Mouse (Mus musculus) olfactory bulb, adult 2 months (tissue): ENCODE results near the gene Polr1c. TPM values are rescaled to one million over a fixed set of nuclear protein-coding genes. Genes with fewer than 3 reads are reported as not detected.

ENCODE experiments used
- H3K27ac ChIP-seq: fragments of 200-500 bp; 2 replicates; pipeline ENCODE4 v1.5.1; 2012; ENCODE audit warnings: low read depth, low read length; ENCODE audit not compliant: insufficient read depth
- H3K4me1 ChIP-seq: fragments of 200-500 bp; 2 replicates; pipeline ENCODE4 v1.6.1; 2012; ENCODE audit warnings: low read length; ENCODE audit not compliant: control insufficient read depth, insufficient read depth
- H3K4me3 ChIP-seq: fragments of 200-500 bp; 2 replicates; pipeline ENCODE4 v1.5.1; 2012; ENCODE audit warnings: mild to moderate bottlenecking, low read depth, low read length, moderate library complexity; ENCODE audit not compliant: insufficient read depth
- CTCF ChIP-seq: fragments of 200-500 bp; IDR thresholded peaks from 2 replicates; pipeline ENCODE4 v1.5.1; 2012; ENCODE audit warnings: low read depth, mild to moderate bottlenecking, low read length, moderate library complexity; ENCODE audit not compliant: insufficient read depth
- POLR2A ChIP-seq: fragments of 200-500 bp; IDR thresholded peaks from 2 replicates; pipeline ENCODE4 v1.6.1; 2012; ENCODE audit warnings: mild to moderate bottlenecking, low read depth, low read length, moderate library complexity; ENCODE audit not compliant: insufficient read depth
- WGBS: fragments of 180-500 bp; shearing (Covaris S2); methylation state at CpG from one replicate; pipeline ENCODE4 v1.1.7; 2018; 5-methylcytosine and 5-hydroxymethylcytosine counted together
- polyA plus RNA-seq: library from polyadenylated mRNA; stranded (reverse); fragments of >200 nt; gene quantifications from 2 replicates; pipeline ENCODE4 v1.2.4, GENCODE M21; 2012; ENCODE audit warnings: low replicate concordance; ENCODE audit not compliant: missing spikeins, insufficient read depth, insufficient read length

Polr1c gene
- polyA plus RNA-seq, 1 experiment: not detected

DNA sequence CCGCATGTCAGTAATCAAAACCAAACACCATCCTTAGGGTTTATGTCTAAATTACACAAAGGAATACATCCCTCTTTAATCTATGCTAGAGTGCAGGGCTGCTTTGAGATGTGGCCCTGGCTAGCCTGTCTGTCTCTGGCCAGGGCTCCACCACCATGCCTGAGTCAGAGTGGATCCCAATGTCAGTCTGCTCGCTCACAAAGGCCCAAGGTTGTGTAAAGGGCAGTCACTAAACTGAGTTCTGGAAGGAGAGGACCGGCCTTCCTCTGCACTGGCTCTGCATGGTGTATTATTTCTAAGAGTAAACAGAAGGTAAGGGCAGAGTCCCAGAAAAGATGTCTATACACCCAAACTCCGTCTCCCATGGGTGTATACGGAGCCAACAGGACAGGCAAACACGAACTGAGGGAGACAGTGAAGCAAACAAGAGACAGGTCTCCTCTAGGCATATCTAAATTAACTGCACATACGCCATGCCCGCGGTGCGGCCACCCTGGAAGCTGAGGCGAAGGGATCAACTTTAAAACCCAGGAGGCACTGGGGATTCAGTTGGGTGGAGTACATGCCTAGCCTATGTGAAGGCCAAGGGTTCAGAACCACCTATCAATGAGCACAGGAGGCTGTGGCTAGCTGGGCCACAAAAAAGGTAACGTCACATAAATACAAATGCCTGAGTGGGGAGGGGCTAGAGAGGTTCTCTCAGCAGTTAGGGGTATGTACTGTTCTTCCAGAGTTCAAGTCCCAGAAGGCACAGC, 30.3 kb upstream of the Polr1c start:
- no peak for TF ChIP-seq POLR2A
- TF ChIP-seq CTCF: no peak
- no peak overlapping the region for H3K4me3 ChIP-seq
- peaks cover 18% of the 10 kb centered on the region for H3K4me1 ChIP-seq
- 89% methylated on average over 12 of the region's 12 CpGs for WGBS
- H3K27ac ChIP-seq: no peak overlapping the region

DNA sequence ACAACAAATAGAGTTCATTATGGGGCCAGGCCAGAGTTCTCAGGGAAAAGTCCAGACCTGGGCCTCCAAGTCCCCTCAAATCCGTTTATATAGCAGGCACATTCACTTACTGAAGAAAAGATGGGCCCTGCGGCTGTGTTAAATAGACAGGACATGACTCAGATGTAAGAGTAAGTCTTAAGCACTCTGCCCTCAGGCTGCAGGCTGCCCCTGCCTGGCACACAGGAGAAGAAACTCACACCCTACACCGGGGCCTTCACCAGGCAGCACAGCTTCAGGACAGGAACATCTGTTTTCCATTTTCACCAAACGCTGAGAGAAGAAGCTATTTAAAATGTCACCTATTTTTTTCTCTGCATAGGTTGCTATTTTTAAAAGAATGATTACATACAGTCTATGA, 29.7 kb upstream of the Polr1c start:
- TF ChIP-seq CTCF (no peak), POLR2A (no peak)
- peaks cover 18% of the 10 kb centered on the region for H3K4me1 ChIP-seq
- 59% methylated on average over 4 of the region's 4 CpGs for WGBS
- H3K4me3 ChIP-seq: no peak overlapping the region
- no peak overlapping the region for H3K27ac ChIP-seq

DNA sequence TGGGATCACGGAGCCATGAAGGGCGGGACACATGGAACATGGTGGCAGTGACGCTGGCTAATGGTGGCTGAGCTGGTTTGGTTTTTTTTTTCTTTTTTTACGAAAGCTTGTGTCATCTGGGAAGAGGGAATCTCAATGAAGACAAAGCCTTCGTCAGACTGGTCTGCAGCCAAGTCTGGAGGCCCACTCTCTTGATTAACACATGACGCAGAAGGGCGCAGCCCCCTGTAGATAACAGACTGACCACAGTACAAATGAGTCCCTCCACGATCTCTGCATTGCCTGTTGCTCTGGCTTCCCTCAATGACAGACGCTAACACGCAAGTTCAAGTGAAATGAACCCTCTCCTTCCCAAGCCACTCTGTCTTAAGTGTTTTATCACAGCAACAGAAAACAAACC, 27.7 kb upstream of the Polr1c start:
- Histone ChIP-seq H3K4me3 (no peak overlapping the region), H3K27ac (no peak overlapping the region), H3K4me1 (peaks cover 24% of the 10 kb centered on the region)
- 93% methylated on average over 10 of the region's 10 CpGs for WGBS
- TF ChIP-seq CTCF: no peak
- TF ChIP-seq POLR2A: no peak

DNA sequence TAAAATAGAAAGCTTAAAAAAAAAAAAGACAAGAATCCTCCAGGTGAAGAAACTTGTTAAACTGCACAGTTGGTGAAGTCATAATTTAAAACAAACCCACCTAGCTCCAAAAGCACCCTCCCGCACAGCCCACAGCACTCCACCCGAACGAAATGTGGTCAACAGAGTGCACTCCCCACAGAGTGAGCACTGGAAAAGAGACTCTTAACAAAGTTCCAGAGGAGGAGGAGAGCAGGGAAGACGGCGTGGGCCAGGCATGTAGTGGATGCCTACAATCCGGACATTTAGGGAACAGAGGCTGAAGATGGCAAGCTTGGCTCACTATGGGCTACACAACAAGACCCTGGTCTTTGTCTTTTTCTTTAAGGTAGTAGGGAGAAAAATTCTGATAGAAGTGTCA, 27.2 kb upstream of the Polr1c start:
- no peak overlapping the region for H3K4me3 ChIP-seq
- peaks cover 25% of the 10 kb centered on the region for H3K4me1 ChIP-seq
- no peak for TF ChIP-seq CTCF
- TF ChIP-seq POLR2A: no peak
- no peak overlapping the region for H3K27ac ChIP-seq
- 90% methylated on average over 6 of the region's 6 CpGs for WGBS

DNA sequence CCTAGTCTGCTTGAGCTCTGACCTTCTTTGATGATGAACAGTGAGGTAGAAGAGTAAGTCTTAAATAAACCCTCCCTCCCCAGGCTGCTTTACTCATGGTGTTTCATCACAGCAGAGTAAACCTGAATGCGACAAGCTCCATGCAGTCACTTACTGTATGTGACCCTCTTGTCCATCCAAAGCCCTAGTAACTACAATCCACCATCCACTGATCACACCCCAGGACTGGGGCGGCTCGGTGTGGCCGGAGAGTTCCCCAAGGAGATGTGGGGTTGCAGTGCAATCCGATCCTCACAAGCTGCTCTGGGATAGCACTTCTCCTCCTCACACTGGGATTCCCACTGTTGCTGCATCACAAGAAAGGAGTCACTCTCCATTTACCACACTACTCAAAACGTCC, 26.6 kb upstream of the Polr1c start:
- peak overlapping the region; percentile 61 for H3K27ac ChIP-seq
- no peak overlapping the region for H3K4me3 ChIP-seq
- H3K4me1 ChIP-seq: peaks cover 31% of the 10 kb centered on the region
- 81% methylated on average over 6 of the region's 6 CpGs for WGBS
- TF ChIP-seq CTCF: no peak
- no peak for TF ChIP-seq POLR2A

DNA sequence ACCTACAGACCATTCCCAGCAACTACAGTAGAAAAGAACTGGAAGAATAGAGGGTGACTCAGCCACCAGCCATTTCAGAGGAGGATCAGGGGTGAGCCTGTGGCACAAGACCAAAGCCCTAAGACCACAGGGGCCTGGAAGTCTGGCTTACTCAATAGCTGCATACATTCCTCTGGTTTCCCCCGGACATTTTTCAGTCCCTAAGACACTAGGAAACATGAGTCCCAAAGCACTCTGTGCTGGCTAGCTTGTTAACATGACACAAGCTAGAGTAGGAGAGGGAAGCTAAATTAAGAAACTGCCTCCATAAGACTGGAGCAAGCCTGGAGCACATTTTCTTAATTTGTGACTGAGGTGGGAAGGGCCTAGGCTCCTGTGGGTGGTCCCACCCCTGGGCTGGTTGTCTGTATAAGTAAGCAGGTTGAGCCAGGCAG, 26.0 kb upstream of the Polr1c start:
- Histone ChIP-seq H3K4me1 (peaks cover 33% of the 10 kb centered on the region), H3K27ac (peak overlapping the region; percentile 61), H3K4me3 (no peak overlapping the region)
- WGBS: 13% methylated on average over 1 of the region's 1 CpGs
- TF ChIP-seq CTCF (no peak), POLR2A (no peak)

DNA sequence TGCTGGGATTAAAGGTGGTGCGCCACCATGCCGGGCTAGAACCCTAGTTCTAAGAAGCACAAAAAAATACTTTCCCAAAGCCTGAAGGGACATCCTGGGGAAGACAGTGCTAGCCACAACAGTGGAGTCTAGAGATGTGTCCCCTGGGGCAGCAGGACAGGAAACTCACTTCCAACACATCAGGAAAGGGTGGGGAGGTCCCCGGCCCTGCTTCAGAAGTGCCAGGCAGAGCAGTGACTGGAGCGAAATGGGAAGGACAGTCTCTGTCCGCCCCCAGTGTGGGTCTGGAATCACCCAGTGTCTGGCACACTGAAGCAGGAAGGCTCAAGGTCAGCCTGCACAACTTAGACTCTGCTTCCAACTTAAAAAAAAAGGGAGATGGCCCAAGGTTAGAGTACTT, 24.8 kb upstream of the Polr1c start:
- Histone ChIP-seq H3K4me1 (peaks cover 34% of the 10 kb centered on the region), H3K4me3 (no peak overlapping the region), H3K27ac (no peak overlapping the region)
- WGBS: 89% methylated on average over 5 of the region's 5 CpGs
- TF ChIP-seq CTCF: no peak
- no peak for TF ChIP-seq POLR2A

DNA sequence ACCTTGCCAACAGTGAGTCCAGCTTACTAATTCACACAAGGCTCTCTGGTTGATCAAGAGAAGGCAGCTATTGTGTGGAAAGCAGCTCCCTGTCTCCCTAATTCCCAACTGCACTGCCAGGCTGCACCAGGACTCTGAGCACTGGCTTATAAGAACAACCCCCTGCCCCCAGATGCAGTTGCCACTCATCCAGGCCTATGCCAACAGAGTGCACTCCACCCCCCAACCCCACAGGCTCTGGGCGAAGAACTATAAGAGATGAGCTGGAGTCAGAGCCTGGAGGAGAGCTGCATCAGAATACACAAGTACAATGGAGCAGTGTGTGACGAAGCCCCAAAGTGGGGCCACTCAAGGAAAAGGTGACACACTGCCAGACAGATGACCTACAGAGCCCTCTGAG, 24.2 kb upstream of the Polr1c start:
- H3K4me3 ChIP-seq: no peak overlapping the region
- TF ChIP-seq POLR2A (no peak), CTCF (no peak)
- H3K4me1 ChIP-seq: peaks cover 34% of the 10 kb centered on the region
- 72% methylated on average over 2 of the region's 2 CpGs for WGBS
- no peak overlapping the region for H3K27ac ChIP-seq

DNA sequence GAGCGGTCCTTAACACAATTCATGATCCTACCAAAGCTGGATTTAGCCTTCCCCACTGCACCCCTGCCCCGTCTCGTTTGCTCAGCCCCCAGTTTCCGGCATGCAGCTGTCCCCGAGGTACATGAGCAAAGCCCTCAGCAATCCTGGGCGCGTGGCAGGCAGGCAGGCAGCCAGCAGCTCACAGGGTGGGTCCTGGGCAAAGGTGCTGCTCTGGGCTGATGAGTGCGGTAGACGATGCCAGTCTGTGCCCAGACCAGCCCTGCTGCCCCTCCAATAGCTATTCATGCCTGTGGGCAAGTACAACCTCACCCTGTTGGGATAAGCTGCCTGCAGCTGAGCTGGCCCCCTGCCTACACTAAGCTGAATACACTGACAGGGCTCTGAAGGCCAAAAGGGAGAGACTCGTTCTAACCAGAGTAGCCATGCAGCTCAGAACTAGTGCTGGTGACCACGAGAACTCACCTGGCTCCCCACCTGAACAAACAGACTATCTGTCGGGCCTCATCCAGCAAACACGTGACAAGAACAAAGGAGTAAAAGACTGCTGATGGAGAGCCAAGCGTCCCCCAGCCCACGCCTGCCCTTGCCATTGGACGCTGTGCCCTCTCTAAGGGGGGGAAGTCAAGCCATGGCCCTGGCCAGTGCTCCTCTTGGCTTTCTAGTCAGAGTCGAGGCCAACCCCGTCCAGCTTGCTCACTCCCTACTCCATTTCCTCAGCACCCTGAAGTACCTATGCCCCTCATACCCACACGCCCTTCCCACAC, 22.1 kb upstream of the Polr1c start:
- TF ChIP-seq POLR2A (no peak), CTCF (no peak)
- no peak overlapping the region for H3K27ac ChIP-seq
- WGBS: 54% methylated on average over 19 of the region's 19 CpGs
- no peak overlapping the region for H3K4me3 ChIP-seq
- H3K4me1 ChIP-seq: peaks cover 38% of the 10 kb centered on the region
